Mouse (Mus musculus): ENCODE measurements at regions not wholly inside any gene's neighbourhood (a gene's known extent, or its start where the extent isn't known, plus 50 kb on each side); places are given as distances from the start of the nearest gene placed in this dataset.

GRCm38 (mm10) chr8:57048490-57048889 is 272.3 kb upstream of the Hand2 start:
- TF ChIP-seq CTCF (IDR thresholded peaks at IDR 0.05; ENCODE audit: low read depth) = no peak
- no peak for TF ChIP-seq EP300 (IDR thresholded peaks at IDR 0.05; ENCODE audit: low read depth)
